8 mouse cellular contexts compared by ENCODE assay signal in genomic region chr11:90030557-90030956, GRCm38 (mm10). TPM values are rescaled to one million over a fixed set of nuclear protein-coding genes. Genes with fewer than 3 reads are reported as not detected.
DNase-seq lines count a peak whose midpoint lies in the region; ATAC-seq and TF ChIP-seq lines count a peak whose summit lies in the region.

No protein-coding gene starts in this region.

- H3K4me2 ChIP-seq in hindbrain, embryonic 16.5 days (ENCODE audit: low read length): peak overlapping the region; percentile 52
- H3K4me2 ChIP-seq in stomach, embryonic 16.5 days (ENCODE audit: low read depth, low read length): peak overlapping the region; percentile 54

- H3K9ac ChIP-seq in ES-E14 (ENCODE audit: insufficient read depth, low read depth, low read length, poor library complexity, severe bottlenecking): no peak overlapping the region
- no peak overlapping the region for H3K9ac ChIP-seq in hindbrain, embryonic 16.5 days (ENCODE audit: low read depth, low read length)
- peak overlapping the region; percentile 73 for H3K9ac ChIP-seq in stomach, embryonic 16.5 days (ENCODE audit: low read length)

- under 1% methylated on average over 15 of the region's 15 CpGs for WGBS in hindbrain, embryonic 16.5 days
- 1% methylated on average over 15 of the region's 15 CpGs for WGBS in midbrain, embryonic 10.5 days
- under 1% methylated on average over 15 of the region's 15 CpGs for WGBS in stomach, embryonic 16.5 days

- no peaks in the 10 kb centered on the region for H3K9me3 ChIP-seq in ES-E14 (ENCODE audit: control insufficient read depth, insufficient read depth, low read depth, low read length)
- H3K9me3 ChIP-seq in hindbrain, embryonic 16.5 days (ENCODE audit: control insufficient read depth, low read length): no peaks in the 10 kb centered on the region
- no peaks in the 10 kb centered on the region for H3K9me3 ChIP-seq in midbrain, embryonic 10.5 days (replicated peaks)
- no peaks in the 10 kb centered on the region for H3K9me3 ChIP-seq in stomach, embryonic 16.5 days (replicated peaks; ENCODE audit: control insufficient read depth, low read length)

- H3K27ac ChIP-seq in ES-E14 (ENCODE audit: insufficient read depth, low read depth, low read length, poor library complexity, severe bottlenecking): no peak overlapping the region
- H3K27ac ChIP-seq in hindbrain, embryonic 16.5 days (ENCODE audit: low read depth, low read length): no peak overlapping the region
- 0 out of 2 replicates have a peak overlapping the region, but pooled peaks have one; percentile 28 for H3K27ac ChIP-seq in midbrain, embryonic 10.5 days (replicated peaks)
- peak overlapping the region; percentile 61; the same call in 1 of the 2 replicates for H3K27ac ChIP-seq in stomach, embryonic 16.5 days (ENCODE audit: low read length)

- peak; percentile 28 for DNase-seq in ES-E14 (ENCODE audit: low read depth, low spot score)
- DNase-seq in adrenal gland, postnatal 36 days: peak; percentile 65 to 69
- peak; percentile 30 to 45 for DNase-seq in frontal cortex, postnatal 36 days (ENCODE audit: low spot score in 2 of 2)
- peak; percentile 33 for DNase-seq in left cerebral cortex, postnatal 4 days
- DNase-seq in midbrain, embryonic 10.5 days (ENCODE audit: low spot score): peak; percentile 58

- peaks cover 10% of the 10 kb centered on the region for H3K27me3 ChIP-seq in hindbrain, embryonic 16.5 days (replicated peaks; ENCODE audit: control insufficient read depth, insufficient read depth, low read length)
- H3K27me3 ChIP-seq in midbrain, embryonic 10.5 days (ENCODE audit: low read depth, poor library complexity, severe bottlenecking): peaks cover 41% of the 10 kb centered on the region
- H3K27me3 ChIP-seq in stomach, embryonic 16.5 days (ENCODE audit: control insufficient read depth, insufficient read depth, low read length): no peaks in the 10 kb centered on the region

- no peaks in the 10 kb centered on the region for H3K36me3 ChIP-seq in ES-E14 (ENCODE audit: control insufficient read depth, insufficient read depth, low read length, poor library complexity, severe bottlenecking)
- no peaks in the 10 kb centered on the region for H3K36me3 ChIP-seq in hindbrain, embryonic 16.5 days (ENCODE audit: control insufficient read depth, insufficient read depth, low read length)
- no peaks in the 10 kb centered on the region for H3K36me3 ChIP-seq in midbrain, embryonic 10.5 days
- no peaks in the 10 kb centered on the region for H3K36me3 ChIP-seq in stomach, embryonic 16.5 days (ENCODE audit: control insufficient read depth, insufficient read depth, low read length)

- in situ Hi-C loops in ES-E14 (cut with MboI; ENCODE audit: low sequenced_read_pairs in 2 of 2, unreplicated experiment in 2 of 2): no loop called here

- ATAC-seq in hindbrain, embryonic 16.5 days: 0 out of 2 replicates have a peak, but pooled peaks have one; percentile 69
- no peak for ATAC-seq in stomach, embryonic 16.5 days (ENCODE audit: insufficient read depth, low FRiP score)
- no peak for ATAC-seq in inflammation-experienced regulatory T-cells, adult 6 months

- no peaks in the 10 kb centered on the region for H3K4me1 ChIP-seq in ES-E14 (ENCODE audit: control insufficient read depth in 2 of 2, insufficient read depth in 2 of 2, low read length in 2 of 2, poor library complexity in 1 of 2)
- H3K4me1 ChIP-seq in hindbrain, embryonic 16.5 days (ENCODE audit: control insufficient read depth, insufficient read depth, low read depth, low read length): peaks cover 9% of the 10 kb centered on the region
- H3K4me1 ChIP-seq in midbrain, embryonic 10.5 days: peaks cover 47% of the 10 kb centered on the region
- peaks cover 25% of the 10 kb centered on the region for H3K4me1 ChIP-seq in stomach, embryonic 16.5 days (ENCODE audit: control insufficient read depth, insufficient read depth, low read length)

- intact Hi-C loops in left cerebral cortex, postnatal 4 days (cut with DNase I): loop anchor here (10.0 kb wide), 1 partner anchor 134 kb away; no protein-coding TSS in a partner anchor

- 0 out of 4 replicates have a peak overlapping the region, but pooled peaks of 1 of the 2 experiments have one; percentile 11 for H3K4me3 ChIP-seq in ES-E14 (ENCODE audit: insufficient read depth in 1 of 2, low read depth in 1 of 2, low read length in 2 of 2, poor library complexity in 1 of 2, severe bottlenecking in 1 of 2)
- peak overlapping the region; percentile 33 for H3K4me3 ChIP-seq in hindbrain, embryonic 16.5 days (ENCODE audit: low read length)
- H3K4me3 ChIP-seq in midbrain, embryonic 10.5 days: peak overlapping the region; percentile 46
- H3K4me3 ChIP-seq in stomach, embryonic 16.5 days (replicated peaks; ENCODE audit: low read length): peak overlapping the region; percentile 49

TF ChIP-seq in ES-E14, 5 proteins besides CTCF, POLR2A, EP300 and RAD21:
- TF ChIP-seq CHD2 (IDR thresholded peaks at IDR 0.05; ENCODE audit: low read depth, low read length) (no peak), MAFK (IDR thresholded peaks at IDR 0.05; ENCODE audit: insufficient read depth, low read depth, low read length) (no peak), ZNF384 (IDR thresholded peaks at IDR 0.05; ENCODE audit: low read depth, low read length) (peak; percentile 87), HCFC1 (IDR thresholded peaks at IDR 0.05; ENCODE audit: borderline replicate concordance, insufficient read depth, low read length) (no peak), ZC3H11A (IDR thresholded peaks at IDR 0.05; ENCODE audit: borderline replicate concordance, low read depth, low read length) (no peak)

RNA-seq across cellular contexts. Expression of gene Tmem100, which starts 0.4 kb away (rescaled TPM):
- total RNA-seq in ES-E14 (2012; rRNA removed): 0.11 and 0.18 TPM in 2 replicates
- 1 to 10 TPM; 3.3 to 7.1 TPM for total RNA-seq in adrenal gland, postnatal 36 days (2021)
- 15.0 and 19.4 TPM in 2 replicates for polyA plus RNA-seq in hindbrain, embryonic 16.5 days (2015; fragmentation: Nextera tagmentation; extraction: Ambion mirVana)
- 10 to 100 TPM; 11.9 to 12.7 TPM for total RNA-seq in left cerebral cortex, postnatal 4 days (2021)
- polyA plus RNA-seq in midbrain, embryonic 10.5 days (2016; fragmentation: Nextera tagmentation; extraction: Ambion mirVana): 5.8 and 5.9 TPM in 2 replicates
- 32.0 and 34.1 TPM in 2 replicates for polyA plus RNA-seq in stomach, embryonic 16.5 days (2015; fragmentation: Nextera tagmentation; extraction: Ambion mirVana)
- polyA plus RNA-seq in inflammation-experienced regulatory T-cells, adult 6 months (2017; shearing (Covaris generic)): not detected

RNA-seq across cellular contexts. Expression of gene Pctp, which starts 27.9 kb away (rescaled TPM):
- 2.3 and 4.2 TPM in 2 replicates for total RNA-seq in ES-E14 (2012; rRNA removed)
- 1 to 10 TPM; 5.0 to 9.0 TPM for total RNA-seq in adrenal gland, postnatal 36 days (2021)
- 0.78 and 1.5 TPM in 2 replicates for polyA plus RNA-seq in hindbrain, embryonic 16.5 days (2015; fragmentation: Nextera tagmentation; extraction: Ambion mirVana)
- under 1 TPM; 0.74 to 0.76 TPM for total RNA-seq in left cerebral cortex, postnatal 4 days (2021)
- 16.4 and 20.2 TPM in 2 replicates for polyA plus RNA-seq in midbrain, embryonic 10.5 days (2016; fragmentation: Nextera tagmentation; extraction: Ambion mirVana)
- polyA plus RNA-seq in stomach, embryonic 16.5 days (2015; fragmentation: Nextera tagmentation; extraction: Ambion mirVana): 14.2 and 14.6 TPM in 2 replicates
- 1 to 10 TPM; 6.8 to 8.6 (median 7.5) TPM for polyA plus RNA-seq in inflammation-experienced regulatory T-cells, adult 6 months (2017; shearing (Covaris generic))

Comparison
In these comparisons a context has a peak if more than half of its experiments do, and no peak if none do; other contexts are left out.
1. H3K27ac ChIP-seq: peak in midbrain, embryonic 10.5 days (single experiment) and stomach, embryonic 16.5 days (single experiment); none in ES-E14 (single experiment) and hindbrain, embryonic 16.5 days (single experiment).
2. Peak in every context shown above with its lines, with median percentiles within 50 percentile points of each other: DNase-seq.